Mouse (Mus musculus) G1E (cell line): ENCODE measurements around the gene Dazl.

Experiments used
- CTCF ChIP-seq: IDR thresholded peaks from 2 replicates; pipeline ENCODE4 v1.5.1; 2012; ENCODE audit warnings: low read depth, low read length, inconsistent platforms, mixed read lengths
- GATA1 ChIP-seq: IDR thresholded peaks from 2 replicates; pipeline ENCODE4 v1.6.1; 2012; ENCODE audit warnings: borderline replicate concordance, low read length, inconsistent platforms, mixed read lengths
- GATA2 ChIP-seq: IDR thresholded peaks from 2 replicates; pipeline ENCODE4 v1.6.1; 2012; ENCODE audit warnings: low read depth, low read length, inconsistent platforms, borderline replicate concordance
- POLR2AphosphoS5 ChIP-seq: IDR thresholded peaks from 2 replicates; pipeline ENCODE4 v1.6.1; 2012; ENCODE audit warnings: low read depth, low read length, inconsistent platforms; ENCODE audit not compliant: insufficient replicate concordance
- TAL1 ChIP-seq: conservative IDR thresholded peaks from 2 replicates; pipeline ENCODE4 v1.6.1; 2012; ENCODE audit warnings: low read depth, low read length, inconsistent platforms, mixed read lengths

DNA sequence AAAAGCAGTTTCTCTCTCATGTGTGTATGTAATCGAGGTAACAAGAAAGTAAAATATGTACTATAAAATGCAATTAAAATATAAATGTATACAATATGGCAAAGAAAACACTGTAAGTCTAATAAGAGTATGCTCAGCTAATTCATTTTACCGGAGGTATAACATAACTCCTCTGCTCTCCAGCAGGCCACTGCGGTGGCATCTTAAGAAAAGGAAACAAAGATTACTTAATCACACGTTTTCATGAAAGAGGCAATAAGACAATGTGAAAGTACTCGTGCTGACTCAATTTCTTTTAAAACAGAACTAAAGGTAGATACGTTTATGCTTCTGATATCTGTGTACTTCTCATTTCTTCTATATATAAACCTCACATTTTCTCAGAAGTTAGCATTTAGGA lies 8.6 kb downstream of the Dazl start:
- no peak for TF ChIP-seq CTCF
- TF ChIP-seq GATA1, result no peak
- TF ChIP-seq GATA2, result no peak
- TF ChIP-seq TAL1, result no peak
- no peak for TF ChIP-seq POLR2AphosphoS5
